Mouse (Mus musculus) ES-E14 (cell line): ENCODE data around the gene Rgma.

Experiments
- CHD2 ChIP-seq: IDR thresholded peaks from 2 replicates; pipeline ENCODE4 v1.6.1; 2014; ENCODE audit warnings: mild to moderate bottlenecking, low read depth, low read length, inconsistent platforms
- HCFC1 ChIP-seq: IDR thresholded peaks from 2 replicates; pipeline ENCODE4 v1.6.1; 2012; ENCODE audit warnings: low read length, inconsistent platforms, borderline replicate concordance; ENCODE audit not compliant: insufficient read depth
- MAFK ChIP-seq: IDR thresholded peaks from 2 replicates; pipeline ENCODE4 v1.6.1; 2014; ENCODE audit warnings: mild to moderate bottlenecking, low read depth, low read length, inconsistent platforms; ENCODE audit not compliant: insufficient read depth
- ZC3H11A ChIP-seq: IDR thresholded peaks from 2 replicates; pipeline ENCODE4 v1.6.1; 2012; ENCODE audit warnings: low read depth, mild to moderate bottlenecking, inconsistent platforms, low read length, borderline replicate concordance
- ZNF384 ChIP-seq: IDR thresholded peaks from 2 replicates; pipeline ENCODE4 v1.6.1; 2012; ENCODE audit warnings: low read depth, low read length, inconsistent platforms

GRCm38 (mm10) chr7:73343852-73344251 is 31.5 kb upstream of the Rgma start:
- no peak for TF ChIP-seq ZC3H11A
- TF ChIP-seq MAFK = no peak
- TF ChIP-seq ZNF384 = no peak
- no peak for TF ChIP-seq CHD2
- TF ChIP-seq HCFC1 = no peak
